Mouse (Mus musculus) G1E (cell line): ENCODE measurements around the gene Fgfr2. TPM values are rescaled to one million over a fixed set of nuclear protein-coding genes. Genes with fewer than 3 reads are reported as not detected.

Source experiments
- ATAC-seq: 2 replicates; pipeline ENCODE4 v1.8.0; 2016; ENCODE audit warnings: mild to moderate bottlenecking; ENCODE audit not compliant: insufficient number of reproducible peaks, poor library complexity, low FRiP score, severe bottlenecking; ENCODE audit errors: extremely low read depth
- DNase-seq: peaks from one replicate; pipeline ENCODE4 v3.0.0; 2012; ENCODE audit warnings: low spot score
- H3K27me3 ChIP-seq: 2 replicates; pipeline ENCODE4 v1.6.1; 2012; ENCODE audit warnings: mild to moderate bottlenecking, low read length, inconsistent platforms; ENCODE audit not compliant: insufficient read depth
- H3K36me3 ChIP-seq: replicated peaks from 2 replicates; pipeline ENCODE3; 2012; ENCODE audit warnings: mild to moderate bottlenecking, inconsistent platforms
- H3K4me1 ChIP-seq: 2 replicates; pipeline ENCODE4 v1.6.1; 2012; ENCODE audit warnings: low read depth, low read length, inconsistent platforms, mixed read lengths; ENCODE audit not compliant: insufficient read depth
- H3K4me3 ChIP-seq: 2 replicates; pipeline ENCODE4 v1.5.1; 2012; ENCODE audit warnings: low read depth, mild to moderate bottlenecking, inconsistent platforms, low read length, moderate library complexity, mixed read lengths
- H3K9me3 ChIP-seq: replicated peaks from 2 replicates; pipeline ENCODE4 v1.6.1; 2012; ENCODE audit warnings: inconsistent platforms
- CTCF ChIP-seq: IDR thresholded peaks from 2 replicates; pipeline ENCODE4 v1.5.1; 2012; ENCODE audit warnings: low read depth, low read length, inconsistent platforms, mixed read lengths
- GATA1 ChIP-seq: IDR thresholded peaks from 2 replicates; pipeline ENCODE4 v1.6.1; 2012; ENCODE audit warnings: borderline replicate concordance, low read length, inconsistent platforms, mixed read lengths
- GATA2 ChIP-seq: IDR thresholded peaks from 2 replicates; pipeline ENCODE4 v1.6.1; 2012; ENCODE audit warnings: low read depth, low read length, inconsistent platforms, borderline replicate concordance
- POLR2AphosphoS5 ChIP-seq: IDR thresholded peaks from 2 replicates; pipeline ENCODE4 v1.6.1; 2012; ENCODE audit warnings: low read depth, low read length, inconsistent platforms; ENCODE audit not compliant: insufficient replicate concordance
- TAL1 ChIP-seq: conservative IDR thresholded peaks from 2 replicates; pipeline ENCODE4 v1.6.1; 2012; ENCODE audit warnings: low read depth, low read length, inconsistent platforms, mixed read lengths
- polyA plus RNA-seq: library from polyadenylated mRNA; stranded (reverse); fragments of >175 nt; gene quantifications from 2 replicates; pipeline ENCODE4 v1.2.3, GENCODE M21; 2012
- total RNA-seq, 2 experiments: library from RNA; stranded (forward) in 1 of 2; stranded (reverse) in 1 of 2; fragments of 200-1000 nt in 1 of 2; fragments of >200 nt in 1 of 2; fragmentation: Nextera tagmentation in 1 of 2; gene quantifications; 2 replicates each; pipeline ENCODE4 v1.2.3; 2014 to 2017

The Fgfr2 gene
- total and polyA plus RNA-seq, 3 experiments: 0.22 TPM; not detected in 2

DNA sequence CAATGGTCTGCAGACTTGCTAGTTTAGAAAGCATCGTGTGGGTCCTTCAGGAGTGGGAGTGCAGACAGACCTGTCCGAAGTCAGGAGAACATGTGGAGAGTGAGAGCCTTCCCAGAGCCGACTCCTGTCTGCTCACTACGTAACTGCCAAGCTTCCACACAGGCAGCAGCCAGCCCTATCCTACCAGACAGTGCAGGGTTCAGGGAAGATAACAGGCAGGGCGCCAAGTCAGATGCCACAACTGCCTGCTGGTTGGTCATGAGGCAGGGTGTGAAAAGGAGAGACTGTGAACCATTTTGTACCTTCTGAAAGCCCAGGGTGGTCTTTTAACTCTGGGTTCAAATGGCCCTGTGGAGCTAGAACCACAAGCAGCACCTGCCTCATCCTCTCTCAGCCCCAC, 553.1 kb downstream of the Fgfr2 start:
- Histone ChIP-seq H3K27me3 (no peaks in the 10 kb centered on the region), H3K36me3 (peaks cover 62% of the 10 kb centered on the region), H3K4me3 (no peak overlapping the region), H3K9me3 (no peaks in the 10 kb centered on the region), H3K4me1 (peaks cover 3% of the 10 kb centered on the region; the same call in 1 of the 2 replicates)
- DNase-seq (no peak), ATAC-seq (no peak)
- TF ChIP-seq TAL1 (no peak), CTCF (no peak), GATA1 (no peak), POLR2AphosphoS5 (no peak), GATA2 (no peak)

DNA sequence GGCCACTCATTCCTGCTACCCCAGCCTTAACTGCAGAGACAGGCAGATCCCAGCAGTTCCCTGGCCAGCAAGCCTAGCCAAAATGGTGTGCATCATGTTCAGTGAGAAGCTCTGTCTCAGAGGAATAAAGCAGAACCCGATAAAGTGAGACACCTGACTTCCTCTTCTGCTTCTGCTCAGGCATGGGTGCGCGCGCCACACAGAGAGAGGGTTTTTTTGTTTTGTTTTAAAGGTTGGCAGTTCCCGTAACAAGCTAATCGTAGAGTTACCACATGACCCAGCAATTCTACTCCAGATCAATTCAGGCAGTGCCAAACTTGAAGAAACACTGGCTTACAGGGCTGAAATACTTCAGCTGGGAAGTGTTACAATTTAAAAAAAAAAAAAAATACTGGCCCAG, 554.3 kb downstream of the Fgfr2 start:
- ATAC-seq (no peak), DNase-seq (no peak)
- H3K4me3 ChIP-seq: no peak overlapping the region
- TF ChIP-seq GATA1: no peak
- TF ChIP-seq POLR2AphosphoS5: no peak
- TF ChIP-seq GATA2: no peak
- no peak for TF ChIP-seq CTCF
- no peak for TF ChIP-seq TAL1
- no peaks in the 10 kb centered on the region for H3K27me3 ChIP-seq
- peaks cover 71% of the 10 kb centered on the region for H3K36me3 ChIP-seq
- no peaks in the 10 kb centered on the region for H3K9me3 ChIP-seq
- no peaks in the 10 kb centered on the region; the same call in 1 of the 2 replicates for H3K4me1 ChIP-seq

DNA sequence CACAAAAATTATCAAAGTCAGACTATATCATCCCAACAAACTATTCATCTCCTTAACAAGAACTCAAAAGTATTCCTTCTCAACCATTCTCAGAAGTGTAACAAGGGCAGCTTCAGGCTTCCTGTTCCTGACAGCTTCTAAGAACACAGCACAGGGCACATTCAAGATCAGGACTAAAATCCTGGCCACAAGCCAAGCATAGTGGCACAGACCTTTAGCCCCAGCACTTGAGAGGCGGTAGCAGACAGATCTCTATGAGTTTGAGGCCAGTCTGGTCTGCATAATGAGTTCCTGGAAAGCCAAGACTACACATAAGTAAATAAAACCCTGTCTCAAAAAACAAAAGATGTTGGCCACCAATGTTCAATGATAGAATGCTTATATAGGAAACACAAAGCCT, 557.3 kb downstream of the Fgfr2 start:
- H3K4me1 ChIP-seq: no peaks in the 10 kb centered on the region

DNA sequence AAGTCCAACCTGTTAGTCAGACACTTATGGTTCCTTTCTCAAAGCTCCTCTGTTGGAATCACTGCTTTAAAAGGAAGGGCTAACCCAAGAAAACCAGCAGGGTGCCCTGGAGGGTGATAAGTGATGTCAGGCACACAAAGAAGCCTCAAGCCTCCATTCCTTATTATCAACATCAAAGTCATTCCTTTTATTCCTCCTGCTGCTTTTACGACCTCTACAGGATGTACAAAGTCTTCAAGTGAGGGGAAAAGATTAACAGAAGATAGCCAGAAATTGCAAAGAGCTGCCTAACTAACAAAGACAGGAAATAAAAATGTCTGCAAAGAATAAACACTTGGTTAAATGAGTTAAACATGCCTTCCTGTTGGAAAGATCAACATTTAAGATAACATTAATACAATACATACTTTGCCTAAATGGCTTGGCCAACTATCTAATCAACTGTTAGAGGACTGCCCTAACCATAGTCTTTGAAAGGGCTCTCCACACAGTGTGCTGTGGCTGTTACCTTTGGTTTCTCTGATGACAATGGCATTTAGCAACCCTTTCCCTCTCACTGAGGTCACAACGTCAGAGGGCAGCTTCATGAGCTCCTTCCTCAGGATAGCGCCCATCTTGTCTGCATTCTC, 563.9 kb downstream of the Fgfr2 start:
- TF ChIP-seq CTCF: no peak
- no peak for TF ChIP-seq POLR2AphosphoS5
- TF ChIP-seq GATA1: no peak
- no peak for ATAC-seq
- Histone ChIP-seq H3K27me3 (no peaks in the 10 kb centered on the region), H3K36me3 (peaks cover 80% of the 10 kb centered on the region), H3K9me3 (no peaks in the 10 kb centered on the region), H3K4me1 (peaks cover 6% of the 10 kb centered on the region; the same call in 1 of the 2 replicates), H3K4me3 (no peak overlapping the region)
- no peak for DNase-seq

More for the DNA sequence above, 557.3 kb downstream of the Fgfr2 start:
- Histone ChIP-seq H3K27me3 (no peaks in the 10 kb centered on the region), H3K36me3 (peaks cover 92% of the 10 kb centered on the region), H3K4me3 (no peak overlapping the region), H3K9me3 (no peaks in the 10 kb centered on the region)
- ATAC-seq (no peak), DNase-seq (no peak)
- TF ChIP-seq POLR2AphosphoS5 (no peak), CTCF (no peak), GATA2 (no peak), GATA1 (no peak), TAL1 (no peak)

DNA sequence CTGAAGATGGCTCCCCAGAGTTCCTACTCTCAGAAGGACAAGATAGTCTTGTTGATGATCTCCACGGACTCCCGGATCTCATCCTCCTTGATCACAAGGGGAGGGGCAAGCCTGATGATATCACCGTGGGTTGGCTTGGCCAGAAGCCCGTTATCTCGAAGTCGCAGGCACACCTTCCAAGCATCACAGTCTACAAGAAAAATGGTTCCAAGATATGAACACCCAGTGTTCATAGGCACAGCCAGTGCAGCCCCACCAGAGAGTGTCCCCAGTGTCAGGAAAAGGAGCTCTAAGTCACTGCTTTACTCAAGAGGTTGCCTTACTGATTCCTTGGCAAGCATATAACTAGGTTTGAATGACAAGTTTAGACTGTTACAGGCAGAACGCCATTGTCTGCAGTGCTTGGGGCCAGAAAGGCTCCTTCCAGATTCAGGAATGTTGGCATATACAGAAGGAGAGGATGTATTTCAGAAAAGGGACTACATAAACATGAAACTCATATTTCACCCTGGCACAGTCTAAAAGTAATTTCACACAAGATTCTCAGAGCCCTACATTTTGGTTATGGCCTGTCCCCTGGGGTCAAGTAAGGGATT, 564.9 kb downstream of the Fgfr2 start:
- Histone ChIP-seq H3K27me3 (no peaks in the 10 kb centered on the region), H3K36me3 (peaks cover 70% of the 10 kb centered on the region), H3K4me3 (no peak overlapping the region), H3K4me1 (peaks cover 6% of the 10 kb centered on the region; the same call in 1 of the 2 replicates), H3K9me3 (no peaks in the 10 kb centered on the region)
- no peak for DNase-seq
- TF ChIP-seq GATA2 (no peak), TAL1 (no peak), POLR2AphosphoS5 (no peak), GATA1 (no peak), CTCF (no peak)
- no peak; the same call in 1 of the 2 replicates for ATAC-seq

DNA sequence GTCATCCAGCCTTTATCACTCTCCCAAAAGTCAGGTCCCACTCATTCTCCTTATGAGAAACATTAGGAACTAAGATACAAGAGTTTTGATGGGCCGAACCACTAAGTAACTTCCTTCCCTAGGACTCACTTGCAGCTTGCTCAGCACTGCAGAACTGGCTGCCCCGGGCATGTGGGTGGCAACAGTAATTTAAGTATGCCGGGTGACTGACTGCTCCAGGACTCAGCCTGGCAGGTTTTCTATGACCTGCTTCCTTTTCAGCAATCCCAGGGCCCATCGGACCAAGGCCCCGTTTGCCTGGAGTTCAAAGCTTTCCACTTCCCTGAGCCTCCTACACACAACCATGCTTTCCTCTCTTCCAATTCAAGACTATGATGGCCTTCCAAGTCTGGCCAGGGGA, 566.6 kb downstream of the Fgfr2 start:
- ATAC-seq (no peak), DNase-seq (no peak)
- Histone ChIP-seq H3K27me3 (no peaks in the 10 kb centered on the region), H3K4me1 (peaks cover 8% of the 10 kb centered on the region), H3K9me3 (no peaks in the 10 kb centered on the region), H3K4me3 (no peak overlapping the region), H3K36me3 (peaks cover 54% of the 10 kb centered on the region)
- no peak for TF ChIP-seq CTCF
- TF ChIP-seq GATA2: no peak
- no peak for TF ChIP-seq GATA1
- TF ChIP-seq POLR2AphosphoS5: no peak
- TF ChIP-seq TAL1: no peak
